In the genomic region with DNA sequence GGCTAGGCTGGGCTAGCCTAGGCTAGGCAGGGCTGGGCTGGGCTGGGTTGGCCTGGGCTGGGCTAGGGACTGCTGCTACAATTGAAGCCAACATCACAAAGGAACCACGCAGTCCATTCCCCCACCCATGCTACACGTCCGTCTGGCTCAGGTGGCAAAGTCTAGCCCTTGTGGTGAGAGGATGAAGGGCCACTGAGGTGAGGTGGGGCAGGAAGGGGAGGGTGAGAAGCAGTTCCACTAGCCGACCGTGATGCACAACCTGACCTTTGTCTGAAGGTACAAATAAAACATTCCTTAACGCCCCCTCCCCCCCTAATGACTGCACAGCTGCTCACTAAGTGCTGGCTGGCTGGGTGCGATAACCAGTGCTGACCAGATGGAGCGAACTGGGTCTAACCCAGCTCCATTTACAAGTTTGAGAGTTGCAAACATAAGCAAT, we compare ENCODE assay signal across 14 mouse cellular contexts. TPM values are rescaled to one million over a fixed set of nuclear protein-coding genes. Genes with fewer than 3 reads are reported as not detected.
DNase-seq lines count a peak whose midpoint lies in the region; ATAC-seq and TF ChIP-seq lines count a peak whose summit lies in the region.
"Had no signal": no experiment of that assay in that cellular context is flagged by ENCODE, and none has a peak within 500 bp of the region (broad histone marks: within the 10 kb centered on the region; RNA-seq: fewer than 3 reads in every experiment).

No protein-coding gene starts in this region.

- WGBS in liver, embryonic 12.5 days (ENCODE audit: insufficient replicate concordance): 68% methylated on average over 8 of the region's 8 CpGs
- 61% methylated on average over 8 of the region's 8 CpGs for WGBS in liver, postnatal 0 days (ENCODE audit: insufficient replicate concordance)

- peak; percentile 10 for DNase-seq in kidney, adult 11 months
- no peak for DNase-seq in kidney, adult 18-20 months
- peak; percentile 31 for DNase-seq in brain, embryonic 14.5 days (ENCODE audit: low read depth)
- DNase-seq in kidney, postnatal 10 days: peak; percentile 30
- DNase-seq in liver, postnatal 0 days: no peak
- no peak for DNase-seq in adipocyte (ENCODE audit: low spot score)
- DNase-seq: cerebellum, adult 8-10 months; lung, postnatal 10 days had no signal

- no peak overlapping the region for H3K27ac ChIP-seq in liver, embryonic 12.5 days
- H3K27ac ChIP-seq in liver, postnatal 0 days (ENCODE audit: low read depth): no peak overlapping the region
- H3K27ac ChIP-seq: hindbrain, embryonic 13.5 days had no signal

- TF ChIP-seq CTCF in E14TG2a.4 (conservative IDR thresholded peaks at IDR 0.05; ENCODE audit: low read length): no peak
- no peak for TF ChIP-seq CTCF in brain, embryonic 14.5 days (IDR thresholded peaks at IDR 0.05; ENCODE audit: borderline replicate concordance, extremely low read depth, insufficient read depth, insufficient read length)
- TF ChIP-seq CTCF in liver, postnatal 0 days (IDR thresholded peaks at IDR 0.05; ENCODE audit: low read depth): no peak

- H3K4me2 ChIP-seq in liver, embryonic 12.5 days: no peak overlapping the region
- H3K4me2 ChIP-seq in liver, postnatal 0 days (ENCODE audit: low read depth, low read length): no peak overlapping the region
- H3K4me2 ChIP-seq: heart, embryonic 12.5 days; hindbrain, embryonic 13.5 days had no signal

- H3K27me3 ChIP-seq in E14TG2a.4 (ENCODE audit: insufficient read depth, low read length): no peaks in the 10 kb centered on the region
- H3K27me3 ChIP-seq in liver, embryonic 12.5 days (replicated peaks): no peaks in the 10 kb centered on the region
- no peaks in the 10 kb centered on the region for H3K27me3 ChIP-seq in liver, postnatal 0 days (ENCODE audit: insufficient read depth, low read length)
- H3K27me3 ChIP-seq: heart, embryonic 12.5 days; hindbrain, embryonic 13.5 days; Patski had no signal

- H3K9ac ChIP-seq in liver, embryonic 12.5 days: no peak overlapping the region
- H3K9ac ChIP-seq in liver, postnatal 0 days (replicated peaks): no peak overlapping the region
- H3K9ac ChIP-seq: heart, embryonic 12.5 days; hindbrain, embryonic 13.5 days had no signal

- no peak for TF ChIP-seq POLR2A in brain, embryonic 14.5 days (IDR thresholded peaks at IDR 0.05; ENCODE audit: borderline replicate concordance, extremely low read depth, insufficient read depth, insufficient read length, poor library complexity, severe bottlenecking)

- H3K36me3 ChIP-seq in E14TG2a.4 (ENCODE audit: insufficient read depth, low read length): peaks cover 10% of the 10 kb centered on the region
- no peaks in the 10 kb centered on the region for H3K36me3 ChIP-seq in liver, embryonic 12.5 days
- H3K36me3 ChIP-seq in liver, postnatal 0 days (replicated peaks; ENCODE audit: insufficient read depth, low read length): no peaks in the 10 kb centered on the region
- H3K36me3 ChIP-seq: heart, embryonic 12.5 days; hindbrain, embryonic 13.5 days had no signal

- peaks cover 40% of the 10 kb centered on the region for H3K9me3 ChIP-seq in E14TG2a.4 (ENCODE audit: low read length)
- 0 out of 2 replicates have a peak, but pooled peaks cover 2% of the 10 kb centered on the region for H3K9me3 ChIP-seq in liver, embryonic 12.5 days (replicated peaks)
- no peaks in the 10 kb centered on the region for H3K9me3 ChIP-seq in liver, postnatal 0 days (ENCODE audit: low read length)
- H3K9me3 ChIP-seq: hindbrain, embryonic 13.5 days had no signal

- peak overlapping the region; percentile 35; the same call in 1 of the 2 replicates for H3K4me3 ChIP-seq in E14TG2a.4 (replicated peaks; ENCODE audit: low read length)
- H3K4me3 ChIP-seq in liver, embryonic 12.5 days: no peak overlapping the region
- no peak overlapping the region for H3K4me3 ChIP-seq in liver, postnatal 0 days (ENCODE audit: low read depth, low read length)
- H3K4me3 ChIP-seq: heart, embryonic 12.5 days; hindbrain, embryonic 13.5 days had no signal

- peaks cover 74% of the 10 kb centered on the region for H3K4me1 ChIP-seq in E14TG2a.4 (replicated peaks; ENCODE audit: low read depth, low read length)
- H3K4me1 ChIP-seq in liver, embryonic 12.5 days: no peaks in the 10 kb centered on the region
- H3K4me1 ChIP-seq in liver, postnatal 0 days (ENCODE audit: insufficient read depth): no peaks in the 10 kb centered on the region

- ATAC-seq in liver, embryonic 12.5 days: no peak
- no peak for ATAC-seq in liver, postnatal 0 days
- ATAC-seq: Patski had no signal

- TF ChIP-seq EP300 in liver, postnatal 0 days (IDR thresholded peaks at IDR 0.05; ENCODE audit: low read depth): no peak

RNA-seq across cellular contexts. Expression of gene I0C0044D17Rik, which starts 22.1 kb away (rescaled TPM):
- not detected in 2 replicates for polyA plus RNA-seq in brain, embryonic 14.5 days (2012; rRNA removed)
- polyA plus RNA-seq in liver, embryonic 12.5 days (2016; fragmentation: Nextera tagmentation; extraction: Ambion mirVana): not detected in 2 replicates
- not detected in 2 replicates for polyA plus RNA-seq in liver, postnatal 0 days (2015; fragmentation: Nextera tagmentation; extraction: Ambion mirVana)
- polyA plus RNA-seq: C2C12; heart, embryonic 12.5 days; hindbrain, embryonic 13.5 days; Patski had no signal

RNA-seq across cellular contexts. Expression of gene Kank4, which starts 28.4 kb away (rescaled TPM):
- 1.8 and 3.2 TPM in 2 replicates for polyA plus RNA-seq in brain, embryonic 14.5 days (2012; rRNA removed)
- 0.10 and 0.18 TPM in 2 replicates for polyA plus RNA-seq in liver, embryonic 12.5 days (2016; fragmentation: Nextera tagmentation; extraction: Ambion mirVana)
- polyA plus RNA-seq in liver, postnatal 0 days (2015; fragmentation: Nextera tagmentation; extraction: Ambion mirVana): 0.08 TPM in 2 replicates
- polyA plus RNA-seq: C2C12, Patski had no signal

Comparison
In these comparisons a context has a peak if more than half of its experiments do, and no peak if none do; other contexts are left out.
1. DNase-seq: peak in kidney, adult 11 months (single experiment), brain, embryonic 14.5 days (single experiment) and kidney, postnatal 10 days (single experiment); none in kidney, adult 18-20 months (single experiment), liver, postnatal 0 days (single experiment) and adipocyte (single experiment).